Mouse (Mus musculus) limb, embryonic 11.5 days (tissue): ENCODE measurements around the gene Ptpn3. TPM values are rescaled to one million over a fixed set of nuclear protein-coding genes. Genes with fewer than 3 reads are reported as not detected.

Experiments
- ATAC-seq: fragments of 200-750 bp; cut with Nextera tagmentation; 2 replicates; pipeline ENCODE4 v1.8.0; 2017; ENCODE audit warnings: low read depth; ENCODE audit not compliant: insufficient number of reproducible peaks, low FRiP score, low TSS enrichment
- DNase-seq: peaks from one replicate; pipeline ENCODE4 v3.0.0-alpha.2; 2015; ENCODE audit warnings: low spot score
- H3K27ac ChIP-seq: fragments of 300-500 bp; sonication (generic); replicated peaks from 2 replicates; pipeline ENCODE4 v1.5.1; 2014; ENCODE audit warnings: low read depth, mild to moderate bottlenecking, low read length
- H3K27me3 ChIP-seq: fragments of 300-500 bp; sonication (generic); 2 replicates; pipeline ENCODE4 v1.6.1; 2014; ENCODE audit warnings: mild to moderate bottlenecking, low read length, mixed read lengths; ENCODE audit not compliant: control insufficient read depth, insufficient read depth
- H3K36me3 ChIP-seq: fragments of 300-500 bp; sonication (generic); 2 replicates; pipeline ENCODE4 v1.6.1; 2014; ENCODE audit warnings: mild to moderate bottlenecking, low read length, moderate library complexity, mixed read lengths; ENCODE audit not compliant: control insufficient read depth, insufficient read depth
- H3K4me1 ChIP-seq: fragments of 300-500 bp; sonication (generic); 2 replicates; pipeline ENCODE4 v1.6.1; 2014; ENCODE audit warnings: low read length, mixed read lengths; ENCODE audit not compliant: control insufficient read depth, insufficient read depth
- H3K4me2 ChIP-seq: fragments of 300-500 bp; sonication (generic); 2 replicates; pipeline ENCODE4 v1.6.1; 2014; ENCODE audit warnings: low read depth, mild to moderate bottlenecking, moderate library complexity; ENCODE audit not compliant: severe bottlenecking
- H3K4me3 ChIP-seq: fragments of 300-500 bp; sonication (generic); 2 replicates; pipeline ENCODE4 v1.5.1; 2014; ENCODE audit warnings: low read depth, low read length
- H3K9ac ChIP-seq: fragments of 300-500 bp; sonication (generic); 2 replicates; pipeline ENCODE4 v1.6.1; 2014; ENCODE audit warnings: mild to moderate bottlenecking, low read length
- H3K9me3 ChIP-seq: fragments of 300-500 bp; sonication (generic); 2 replicates; pipeline ENCODE4 v1.6.1; 2016; ENCODE audit warnings: low read length; ENCODE audit not compliant: control insufficient read depth
- WGBS: fragments of 180-500 bp; shearing (Covaris S2); extraction: QIAGEN DNeasy Blood & Tissue Kit; methylation state at CpG from one replicate; pipeline ENCODE4 v1.1.7; 2014; 5-methylcytosine and 5-hydroxymethylcytosine counted together
- polyA plus RNA-seq: library from polyadenylated mRNA; unstranded; fragments of >200 nt; fragmentation: Nextera tagmentation; extraction: Ambion mirVana; gene quantifications from 2 replicates; pipeline ENCODE4 v1.2.1, GENCODE M21; 2014

Gene Ptpn3
- polyA plus RNA-seq, 1 experiment from 2014 or later, result 0.73 TPM

- WGBS, result 86% methylated on average over 7 of the region's 7 CpGs
- Histone ChIP-seq H3K9me3 (no peaks in the 10 kb centered on the region), H3K4me3 (no peak overlapping the region), H3K27ac (no peak overlapping the region), H3K9ac (no peak overlapping the region), H3K4me2 (no peak overlapping the region), H3K36me3 (no peaks in the 10 kb centered on the region), H3K27me3 (no peaks in the 10 kb centered on the region), H3K4me1 (no peaks in the 10 kb centered on the region)
- ATAC-seq (no peak), DNase-seq (no peak)
Observed at GRCm38 (mm10) chr4:57234348-57234747, 67.3 kb downstream of the Ptpn3 start.

- 87% methylated on average over 8 of the region's 8 CpGs for WGBS
- H3K27me3 ChIP-seq, result no peaks in the 10 kb centered on the region
- no peak overlapping the region for H3K27ac ChIP-seq
- ATAC-seq, result no peak
- no peak overlapping the region for H3K4me2 ChIP-seq
- no peaks in the 10 kb centered on the region for H3K4me1 ChIP-seq
- H3K36me3 ChIP-seq, result no peaks in the 10 kb centered on the region
- no peak for DNase-seq
- no peak overlapping the region for H3K9ac ChIP-seq
- H3K4me3 ChIP-seq, result no peak overlapping the region
- no peaks in the 10 kb centered on the region for H3K9me3 ChIP-seq
Observed at GRCm38 (mm10) chr4:57232439-57232838, 69.2 kb downstream of the Ptpn3 start.

GRCm38 (mm10) chr4:57231323-57231722 is 70.3 kb downstream of the Ptpn3 start:
- ATAC-seq (no peak), DNase-seq (no peak)
- H3K4me2 ChIP-seq, result no peak overlapping the region

GRCm38 (mm10) chr4:57230341-57230740 is 71.3 kb downstream of the Ptpn3 start:
- DNase-seq, result no peak
- H3K9ac ChIP-seq, result no peak overlapping the region
- no peak overlapping the region for H3K4me2 ChIP-seq
- no peaks in the 10 kb centered on the region for H3K4me1 ChIP-seq
- H3K27ac ChIP-seq, result no peak overlapping the region
- 84% methylated on average over 7 of the region's 7 CpGs for WGBS
- ATAC-seq, result no peak
- H3K4me3 ChIP-seq, result no peak overlapping the region
- no peaks in the 10 kb centered on the region for H3K9me3 ChIP-seq
- no peaks in the 10 kb centered on the region for H3K27me3 ChIP-seq
- H3K36me3 ChIP-seq, result no peaks in the 10 kb centered on the region

More at GRCm38 (mm10) chr4:57231323-57231722, 70.3 kb downstream of the Ptpn3 start:
- 77% methylated on average over 9 of the region's 9 CpGs for WGBS
- no peaks in the 10 kb centered on the region for H3K27me3 ChIP-seq
- no peak overlapping the region for H3K9ac ChIP-seq
- H3K27ac ChIP-seq, result no peak overlapping the region
- H3K9me3 ChIP-seq, result no peaks in the 10 kb centered on the region
- no peak overlapping the region for H3K4me3 ChIP-seq
- H3K4me1 ChIP-seq, result no peaks in the 10 kb centered on the region
- no peaks in the 10 kb centered on the region for H3K36me3 ChIP-seq

- Histone ChIP-seq H3K36me3 (no peaks in the 10 kb centered on the region), H3K27me3 (no peaks in the 10 kb centered on the region), H3K27ac (no peak overlapping the region), H3K4me1 (no peaks in the 10 kb centered on the region), H3K4me2 (no peak overlapping the region), H3K9me3 (no peaks in the 10 kb centered on the region), H3K9ac (no peak overlapping the region), H3K4me3 (no peak overlapping the region)
- ATAC-seq, result no peak
- WGBS, result 84% methylated on average over 18 of the region's 18 CpGs
- DNase-seq, result no peak
Observed at GRCm38 (mm10) chr4:57228601-57229520, 72.8 kb downstream of the Ptpn3 start.

GRCm38 (mm10) chr4:57224776-57225175 is 76.9 kb downstream of the Ptpn3 start:
- no peaks in the 10 kb centered on the region for H3K9me3 ChIP-seq
- no peak overlapping the region for H3K4me2 ChIP-seq
- no peaks in the 10 kb centered on the region for H3K27me3 ChIP-seq
- WGBS, result 90% methylated on average over 2 of the region's 2 CpGs
- no peak for DNase-seq
- ATAC-seq, result no peak
- no peak overlapping the region for H3K27ac ChIP-seq
- no peaks in the 10 kb centered on the region for H3K36me3 ChIP-seq
- no peaks in the 10 kb centered on the region for H3K4me1 ChIP-seq
- no peak overlapping the region for H3K4me3 ChIP-seq
- H3K9ac ChIP-seq, result no peak overlapping the region

- H3K9me3 ChIP-seq, result no peaks in the 10 kb centered on the region
- DNase-seq, result no peak
- H3K27ac ChIP-seq, result no peak overlapping the region
- H3K4me2 ChIP-seq, result no peak overlapping the region
- H3K9ac ChIP-seq, result no peak overlapping the region
- H3K36me3 ChIP-seq, result no peaks in the 10 kb centered on the region
- 92% methylated on average over 9 of the region's 9 CpGs for whole genome bisulfite sequencing
- no peak overlapping the region for H3K4me3 ChIP-seq
- H3K4me1 ChIP-seq, result no peaks in the 10 kb centered on the region
- no peaks in the 10 kb centered on the region for H3K27me3 ChIP-seq
- no peak for ATAC-seq
Observed at GRCm38 (mm10) chr4:57217746-57218145, 83.9 kb downstream of the Ptpn3 start.

GRCm38 (mm10) chr4:57216535-57216934 is 85.1 kb downstream of the Ptpn3 start:
- Histone ChIP-seq H3K9me3 (no peaks in the 10 kb centered on the region), H3K27me3 (no peaks in the 10 kb centered on the region), H3K4me2 (no peak overlapping the region), H3K9ac (no peak overlapping the region), H3K4me1 (no peaks in the 10 kb centered on the region), H3K36me3 (no peaks in the 10 kb centered on the region), H3K4me3 (no peak overlapping the region), H3K27ac (no peak overlapping the region)
- ATAC-seq (no peak), DNase-seq (no peak)
- WGBS, result 95% methylated on average over 4 of the region's 4 CpGs
